Mouse (Mus musculus) cortical plate, adult 2 months (tissue): ENCODE data around the gene Ibtk.
"Not testable (repeated sequence)": the region's sequence is repeated elsewhere in the genome, so short reads cannot be mapped to it uniquely, and the experiment has no call there.

ENCODE experiments used
- CTCF ChIP-seq: fragments of 200-500 bp; IDR thresholded peaks from 2 replicates; pipeline ENCODE4 v1.5.1; 2011; ENCODE audit warnings: mild to moderate bottlenecking, control low read depth, low read length; ENCODE audit not compliant: insufficient read depth; ENCODE audit errors: extremely low read depth
- POLR2A ChIP-seq: fragments of 200-500 bp; IDR thresholded peaks from 2 replicates; pipeline ENCODE4 v1.6.1; 2011; ENCODE audit warnings: mild to moderate bottlenecking, low read length, control low read depth; ENCODE audit not compliant: insufficient read depth; ENCODE audit errors: extremely low read depth

DNA sequence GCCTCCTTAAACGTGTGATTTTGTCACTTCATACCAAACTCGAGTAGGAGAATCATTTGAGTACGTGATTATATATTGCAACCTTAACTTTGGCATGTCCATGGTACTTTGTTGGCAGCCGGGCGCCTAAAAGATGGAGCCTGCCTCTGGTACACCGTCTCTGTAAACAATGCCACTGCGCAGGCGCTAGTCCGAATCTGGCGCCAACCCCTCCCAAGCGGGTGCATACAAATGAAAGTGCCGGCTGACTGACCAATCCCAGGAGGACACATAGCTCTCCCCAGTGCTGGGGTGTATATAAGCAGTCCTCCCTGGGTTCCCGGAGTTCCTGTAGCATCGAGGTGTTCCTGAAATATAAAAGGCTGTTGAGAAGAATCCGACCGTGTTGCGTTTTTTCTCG, 42.4 kb upstream of the Ibtk start:
- not testable (repeated sequence) for TF ChIP-seq CTCF, POLR2A
